8 mouse cellular contexts compared by ENCODE assay signal in the genomic region with DNA sequence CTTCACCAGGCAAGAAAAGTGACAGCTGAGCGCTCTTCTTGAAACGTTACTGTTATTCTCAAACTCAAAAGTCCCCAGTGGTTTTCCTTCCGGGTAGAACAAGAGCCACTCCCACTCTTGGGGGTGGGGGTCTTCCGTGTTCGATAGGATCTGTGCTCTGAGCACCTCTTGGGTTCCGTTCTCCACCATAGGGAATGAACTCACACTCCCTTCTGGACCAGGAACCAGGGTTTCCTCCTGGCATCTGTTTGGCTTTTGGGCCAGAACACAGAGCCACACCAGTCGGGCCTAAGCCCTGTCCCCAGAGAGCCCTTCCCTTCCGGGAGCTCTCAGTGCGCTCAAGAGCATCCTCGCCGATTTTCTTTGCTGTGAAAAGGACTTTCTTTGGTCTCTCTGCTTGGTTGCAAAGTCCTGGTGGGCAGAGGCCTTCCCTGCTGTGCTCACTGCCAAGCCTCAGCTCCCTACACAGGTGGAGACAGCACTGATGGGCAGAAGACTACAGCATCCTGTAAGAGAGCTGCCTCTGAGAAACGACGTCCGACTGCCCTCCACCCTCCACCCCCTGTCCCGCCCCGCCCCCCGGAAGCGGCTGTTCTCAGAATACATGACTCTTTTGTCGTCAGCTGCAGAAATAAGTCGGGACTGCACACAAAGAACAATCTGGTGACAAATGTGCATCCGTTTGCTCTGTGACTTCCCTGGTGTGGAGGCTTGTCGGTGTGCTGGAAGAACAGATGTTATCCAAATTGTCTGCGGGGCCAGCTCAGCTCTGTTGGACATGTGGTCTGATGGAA.
DNase-seq lines count a peak whose midpoint lies in the region; ATAC-seq and TF ChIP-seq lines count a peak whose summit lies in the region.

No protein-coding gene starts in this region.

- intact Hi-C loops in heart, postnatal 10 days (cut with DNase I) = no loop called here

- no peaks in the 10 kb centered on the region for H3K9me3 ChIP-seq in limb, embryonic 11.5 days (ENCODE audit: control insufficient read depth, low read length)
- no peaks in the 10 kb centered on the region for H3K9me3 ChIP-seq in midbrain, embryonic 13.5 days
- H3K9me3 ChIP-seq in stomach, postnatal 0 days (ENCODE audit: control insufficient read depth, low read length) = no peaks in the 10 kb centered on the region

- H3K9ac ChIP-seq in limb, embryonic 11.5 days (ENCODE audit: low read length) = peak overlapping the region; percentile 24
- 0 out of 2 replicates have a peak overlapping the region, but pooled peaks have one; percentile 19 for H3K9ac ChIP-seq in midbrain, embryonic 13.5 days (replicated peaks)
- H3K9ac ChIP-seq in stomach, postnatal 0 days (ENCODE audit: low read length) = peak overlapping the region; percentile 31; the same call in 1 of the 2 replicates

- peak overlapping the region; percentile 7; the same call in 1 of the 2 replicates for H3K4me3 ChIP-seq in limb, embryonic 11.5 days (ENCODE audit: low read depth, low read length)
- peak overlapping the region; percentile 4; the same call in 1 of the 2 replicates for H3K4me3 ChIP-seq in midbrain, embryonic 13.5 days (replicated peaks)
- H3K4me3 ChIP-seq in stomach, postnatal 0 days (ENCODE audit: low read depth, low read length) = peak overlapping the region; percentile 15

- H3K27ac ChIP-seq in limb, embryonic 11.5 days (replicated peaks; ENCODE audit: low read depth, low read length) = no peak overlapping the region
- H3K27ac ChIP-seq in midbrain, embryonic 13.5 days = peak overlapping the region; percentile 64
- H3K27ac ChIP-seq in stomach, postnatal 0 days (replicated peaks) = 0 out of 2 replicates have a peak overlapping the region, but pooled peaks have one; percentile 30

- ATAC-seq in limb, embryonic 11.5 days (ENCODE audit: insufficient number of reproducible peaks, low FRiP score, low TSS enrichment, low read depth) = 0 out of 2 replicates have a peak, but pooled peaks have one; percentile 67
- ATAC-seq in midbrain, embryonic 13.5 days = peak; percentile 77
- peak; percentile 40; the same call in 1 of the 2 replicates for ATAC-seq in stomach, postnatal 0 days (ENCODE audit: low FRiP score, low TSS enrichment)

- no peak for TF ChIP-seq CTCF in stomach, postnatal 0 days (IDR thresholded peaks at IDR 0.05; ENCODE audit: low read depth)

- WGBS in limb, embryonic 11.5 days = 17% methylated on average over 23 of the region's 23 CpGs
- 12% methylated on average over 23 of the region's 23 CpGs for WGBS in midbrain, embryonic 13.5 days
- 19% methylated on average over 23 of the region's 23 CpGs for WGBS in stomach, postnatal 0 days

- DNase-seq in ZHBTc4 (ENCODE audit: low read depth, low spot score) = peak; percentile 58
- peak; percentile 65 for DNase-seq in embryo, embryonic 9.5 days (ENCODE audit: extremely low spot score)
- DNase-seq in heart, postnatal 10 days = peak; percentile 51 to 67
- DNase-seq in limb, embryonic 11.5 days (ENCODE audit: low spot score) = peak; percentile 67
- DNase-seq in stomach, postnatal 0 days (ENCODE audit: low spot score) = peak; percentile 54
- DNase-seq in cerebellum, adult 9-10 months = no peak
- DNase-seq in ovary, adult 18-20 months (ENCODE audit: low spot score) = no peak

- no peaks in the 10 kb centered on the region for H3K36me3 ChIP-seq in limb, embryonic 11.5 days (ENCODE audit: control insufficient read depth, insufficient read depth, low read length)
- no peaks in the 10 kb centered on the region for H3K36me3 ChIP-seq in midbrain, embryonic 13.5 days
- no peaks in the 10 kb centered on the region for H3K36me3 ChIP-seq in stomach, postnatal 0 days (ENCODE audit: control insufficient read depth, insufficient read depth, low read length)

- peaks cover 11% of the 10 kb centered on the region; the same call in 1 of the 2 replicates for H3K4me1 ChIP-seq in limb, embryonic 11.5 days (ENCODE audit: control insufficient read depth, insufficient read depth, low read length)
- H3K4me1 ChIP-seq in midbrain, embryonic 13.5 days (replicated peaks) = peaks cover 45% of the 10 kb centered on the region
- 0 out of 2 replicates have a peak, but pooled peaks cover 2% of the 10 kb centered on the region for H3K4me1 ChIP-seq in stomach, postnatal 0 days (replicated peaks; ENCODE audit: control insufficient read depth, insufficient read depth)

- H3K4me2 ChIP-seq in limb, embryonic 11.5 days (ENCODE audit: low read depth, severe bottlenecking) = peak overlapping the region; percentile 40
- H3K4me2 ChIP-seq in midbrain, embryonic 13.5 days (replicated peaks) = peak overlapping the region; percentile 42
- H3K4me2 ChIP-seq in stomach, postnatal 0 days (replicated peaks; ENCODE audit: low read depth) = peak overlapping the region; percentile 46

- H3K27me3 ChIP-seq in limb, embryonic 11.5 days (ENCODE audit: control insufficient read depth, insufficient read depth, low read length) = no peaks in the 10 kb centered on the region
- H3K27me3 ChIP-seq in midbrain, embryonic 13.5 days = no peaks in the 10 kb centered on the region
- no peaks in the 10 kb centered on the region for H3K27me3 ChIP-seq in stomach, postnatal 0 days (ENCODE audit: control insufficient read depth, insufficient read depth, low read length)

- no peak for TF ChIP-seq EP300 in stomach, postnatal 0 days (optimal IDR thresholded peaks at IDR 0.05)

Comparison
In these comparisons a context has a peak if more than half of its experiments do, and no peak if none do; other contexts are left out.
1. DNase-seq: peak in ZHBTc4 (single experiment), embryo, embryonic 9.5 days (single experiment), heart, postnatal 10 days (2 of 2), limb, embryonic 11.5 days (single experiment) and stomach, postnatal 0 days (single experiment); none in cerebellum, adult 9-10 months (single experiment) and ovary, adult 18-20 months (single experiment).
2. Peak in every context shown above with its lines, with median percentiles within 50 percentile points of each other: ATAC-seq, H3K4me2 ChIP-seq, H3K4me3 ChIP-seq and H3K9ac ChIP-seq.